Mouse (Mus musculus) lung, postnatal 4 days (tissue): ENCODE results near the gene Ccng2.

Source experiments
- DNase-seq, 2 experiments: peaks; one replicate each; pipeline ENCODE4 v3.0.0; 2021

Ccng2 gene

DNA sequence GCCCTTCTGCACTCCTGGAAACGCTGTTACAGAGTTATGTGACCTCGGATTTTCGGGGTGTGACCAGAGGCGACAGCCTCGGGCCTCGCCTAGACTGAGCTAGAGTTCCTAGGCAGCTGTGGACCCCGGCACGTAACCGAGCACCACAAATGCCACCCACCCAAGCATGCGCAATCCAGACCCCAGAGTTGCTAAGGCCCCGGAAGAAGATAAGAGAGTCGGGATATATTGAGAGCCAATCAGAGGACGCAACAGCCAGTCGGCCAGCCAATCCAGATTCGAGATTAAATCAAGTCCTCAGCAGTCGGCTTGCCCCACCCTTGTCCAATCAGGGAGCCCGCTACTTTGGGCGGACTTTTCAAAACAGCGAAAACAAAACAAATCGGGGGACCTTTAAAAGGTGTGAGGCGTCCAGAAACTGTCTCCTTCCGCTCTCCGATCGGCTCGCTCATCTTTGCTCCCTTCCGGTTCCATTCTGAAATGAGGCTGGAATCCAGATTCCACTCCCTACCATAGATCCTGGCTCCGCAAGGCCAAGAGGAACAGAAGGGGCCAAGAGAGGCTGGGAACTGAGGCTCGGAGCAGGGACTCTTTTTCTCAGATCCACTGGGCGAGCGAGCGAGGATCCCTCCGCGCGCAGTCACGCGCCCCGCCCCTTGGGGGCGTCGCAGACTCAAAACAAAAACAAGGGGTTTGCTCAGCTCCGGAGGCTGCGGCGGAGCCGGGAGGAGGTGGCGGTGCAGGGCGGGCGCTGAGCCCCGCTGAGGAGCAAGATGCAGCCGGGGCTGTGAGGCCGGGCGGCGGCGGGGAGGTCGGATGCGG is at the start of gene Ccng2:
Gene Ccng2, plus strand, starts transcription at position 375 of the 822 bp plus-strand sequence.
- DNase-seq: peak; percentile 97 to 98

- DNase-seq: no peak
Observed at GRCm38 (mm10) chr5:93218375-93218774, 48.7 kb upstream of the Ccng2 start.

GRCm38 (mm10) chr5:93221661-93222060 is 45.4 kb upstream of the Ccng2 start:
- DNase-seq: peak; percentile 40 to 53

DNA sequence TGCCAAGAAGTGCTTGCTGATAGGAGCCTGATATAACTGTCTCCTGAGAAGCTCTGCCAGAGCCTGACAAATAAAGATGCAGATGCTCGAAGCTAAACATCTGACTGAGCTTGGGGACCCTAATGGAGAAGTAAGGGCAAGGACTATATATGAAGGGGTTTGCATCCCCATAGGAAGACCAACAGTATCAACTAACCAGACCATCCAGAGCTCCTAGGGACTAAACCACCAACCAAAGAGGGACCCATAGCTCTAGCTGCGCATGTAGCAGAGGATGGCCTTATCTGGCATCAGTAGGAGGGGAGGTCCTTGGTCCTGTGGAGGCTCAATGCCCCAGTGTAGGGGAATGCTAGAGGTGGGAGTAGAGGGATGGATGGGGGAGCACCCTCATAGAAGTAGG is 42.5 kb upstream of the Ccng2 start:
- DNase-seq: no peak

- no peak for DNase-seq
Observed at GRCm38 (mm10) chr5:93227157-93227556, 39.9 kb upstream of the Ccng2 start.

GRCm38 (mm10) chr5:93229527-93229926 is 37.5 kb upstream of the Ccng2 start:
- no peak for DNase-seq

GRCm38 (mm10) chr5:93231721-93232120 is 35.3 kb upstream of the Ccng2 start:
- DNase-seq: no peak

DNA sequence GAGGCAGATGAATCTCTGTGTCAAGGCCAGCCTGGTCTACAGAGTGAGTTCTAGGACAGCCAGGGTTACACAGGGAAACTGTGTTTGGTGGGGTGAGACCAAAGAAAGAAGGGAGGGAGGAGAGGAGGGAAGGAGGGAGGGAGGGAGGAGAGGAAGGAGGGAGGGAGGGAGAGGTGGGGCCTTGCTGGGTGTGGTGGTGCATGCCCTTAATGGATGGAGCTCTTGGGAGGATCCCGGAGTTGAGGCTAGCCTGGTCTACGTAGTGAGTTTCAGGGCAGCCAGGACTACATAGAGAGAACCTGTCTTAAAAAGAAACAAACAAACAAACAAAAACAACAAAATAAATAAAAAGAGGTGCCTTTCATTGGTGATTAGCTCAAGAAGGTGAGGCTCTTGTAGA is 34.2 kb upstream of the Ccng2 start:
- DNase-seq: no peak

DNA sequence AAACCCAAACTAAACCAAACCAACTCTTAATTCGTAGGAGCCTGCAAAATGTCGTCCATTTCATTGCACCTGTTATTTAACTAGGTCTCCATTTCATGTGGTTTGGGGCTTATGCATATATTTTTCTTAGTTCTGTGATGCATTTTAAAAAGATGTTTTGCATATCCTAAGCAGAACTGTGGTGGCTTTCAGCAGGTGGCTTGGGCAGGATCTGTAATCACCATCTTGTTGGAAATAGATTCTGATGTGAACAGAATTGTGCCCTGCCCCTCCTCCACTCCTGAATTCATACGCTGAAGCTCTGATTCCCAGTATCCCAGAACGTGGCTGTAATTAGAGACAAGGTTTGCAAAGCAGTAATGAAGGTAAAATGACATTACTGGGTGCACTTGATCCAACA is 32.9 kb upstream of the Ccng2 start:
- no peak for DNase-seq

GRCm38 (mm10) chr5:93234605-93235004 is 32.5 kb upstream of the Ccng2 start:
- no peak for DNase-seq

DNA sequence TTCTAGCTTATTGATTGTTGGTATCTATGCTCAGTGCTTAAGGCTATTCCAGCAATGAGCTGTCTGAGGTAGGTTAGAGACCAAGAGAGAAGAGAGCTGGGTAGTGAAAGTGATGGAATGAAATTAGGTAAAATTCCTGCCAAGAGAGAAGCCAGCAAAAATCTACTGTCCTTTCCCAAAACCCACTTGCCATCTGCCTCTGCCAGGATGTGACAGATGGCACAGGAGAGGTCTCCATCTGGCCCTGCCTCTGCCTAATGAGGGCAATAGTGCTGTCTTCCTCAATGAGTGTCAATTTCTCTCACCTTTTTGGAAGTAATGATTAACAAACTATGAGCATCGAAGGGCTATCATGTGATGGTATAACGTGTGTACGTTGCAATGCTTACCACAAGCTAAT is 31.2 kb upstream of the Ccng2 start:
- no peak for DNase-seq

- DNase-seq: no peak
Observed at GRCm38 (mm10) chr5:93236541-93236940, 30.5 kb upstream of the Ccng2 start.

DNA sequence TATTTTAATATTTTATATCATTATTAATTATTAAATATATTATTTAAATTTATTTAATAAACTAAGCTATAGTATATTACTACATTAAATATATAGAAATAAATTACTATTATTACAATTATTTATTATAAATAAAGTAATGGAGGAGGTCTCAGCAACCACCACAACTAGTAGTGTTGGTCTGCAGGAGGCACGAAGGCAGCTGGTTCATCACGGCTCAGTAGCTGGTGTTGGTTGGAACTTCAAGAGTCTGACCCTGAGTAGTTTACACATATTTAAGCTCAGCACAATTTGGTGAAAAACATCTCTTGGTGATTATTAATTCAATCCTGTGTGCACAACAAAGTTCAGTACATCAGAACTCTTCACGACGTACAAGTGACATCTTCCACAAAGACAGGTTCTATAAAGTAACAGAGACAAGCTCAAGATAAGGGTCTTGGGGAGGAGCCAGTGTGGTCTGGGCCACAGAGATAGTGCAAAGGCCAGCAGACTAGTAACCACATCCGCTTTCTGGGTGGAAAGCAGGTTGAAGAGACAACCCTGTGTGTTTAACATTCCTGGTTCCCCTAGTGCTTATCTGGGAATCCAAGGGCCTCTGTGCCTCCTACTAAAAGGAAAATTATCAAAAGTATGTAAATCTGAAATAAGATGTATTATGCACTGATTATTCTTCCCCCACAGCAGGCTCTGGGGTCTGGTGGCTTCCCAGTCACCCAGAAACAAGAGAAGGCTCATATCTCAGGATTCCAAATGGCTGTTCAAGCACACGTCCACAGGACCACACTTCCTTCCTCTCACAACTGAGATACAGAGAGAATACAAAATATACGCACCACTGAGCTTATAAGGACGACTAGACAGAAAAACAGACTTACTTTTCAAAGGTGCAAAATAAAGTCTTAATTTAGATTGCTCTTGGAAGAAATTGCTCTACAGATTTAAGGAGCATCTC is 27.2 kb upstream of the Ccng2 start:
- DNase-seq: no peak

- no peak for DNase-seq
Observed at GRCm38 (mm10) chr5:93245280-93245679, 21.8 kb upstream of the Ccng2 start.

GRCm38 (mm10) chr5:93249940-93250578 is 17.0 kb upstream of the Ccng2 start:
- no peak for DNase-seq

DNA sequence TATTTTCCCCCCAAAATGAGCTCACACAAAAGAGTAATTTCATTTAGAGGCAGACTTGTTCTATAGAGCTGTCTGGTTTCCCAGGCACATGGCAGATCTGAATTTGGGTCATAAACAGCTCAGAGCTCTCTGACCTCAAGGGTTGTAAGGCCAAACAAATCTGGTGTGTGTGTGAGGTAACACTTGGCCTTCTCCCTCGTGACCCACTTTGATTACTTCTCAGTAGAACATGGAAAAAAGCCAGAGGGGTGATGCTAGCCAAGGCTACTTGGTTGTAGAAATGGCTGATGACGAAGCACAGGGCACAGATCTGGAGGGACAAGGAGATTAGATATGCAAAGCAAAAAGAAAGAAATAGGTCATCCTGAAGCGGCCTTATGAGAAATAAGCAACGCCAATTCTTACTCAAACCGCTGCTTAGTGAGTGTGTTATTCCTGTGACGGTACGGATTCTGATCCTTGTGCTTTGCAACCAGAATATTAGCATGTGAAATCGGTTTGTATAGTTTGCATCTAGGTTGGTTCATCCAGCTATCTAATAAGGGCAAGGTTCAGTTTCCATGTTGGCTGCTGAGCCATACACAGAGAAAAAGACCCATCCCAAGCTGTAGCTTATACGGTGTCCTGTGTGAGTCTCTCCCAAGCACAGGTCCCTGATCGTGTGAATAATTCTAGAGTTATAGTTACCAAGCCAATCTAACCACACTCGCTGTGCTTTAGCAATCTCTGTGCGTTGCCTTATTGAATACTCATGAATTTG is 15.9 kb upstream of the Ccng2 start:
- DNase-seq: peak in 1 of 2 experiments; percentile 25

GRCm38 (mm10) chr5:93255759-93256265 is 11.2 kb upstream of the Ccng2 start:
- DNase-seq: no peak

DNA sequence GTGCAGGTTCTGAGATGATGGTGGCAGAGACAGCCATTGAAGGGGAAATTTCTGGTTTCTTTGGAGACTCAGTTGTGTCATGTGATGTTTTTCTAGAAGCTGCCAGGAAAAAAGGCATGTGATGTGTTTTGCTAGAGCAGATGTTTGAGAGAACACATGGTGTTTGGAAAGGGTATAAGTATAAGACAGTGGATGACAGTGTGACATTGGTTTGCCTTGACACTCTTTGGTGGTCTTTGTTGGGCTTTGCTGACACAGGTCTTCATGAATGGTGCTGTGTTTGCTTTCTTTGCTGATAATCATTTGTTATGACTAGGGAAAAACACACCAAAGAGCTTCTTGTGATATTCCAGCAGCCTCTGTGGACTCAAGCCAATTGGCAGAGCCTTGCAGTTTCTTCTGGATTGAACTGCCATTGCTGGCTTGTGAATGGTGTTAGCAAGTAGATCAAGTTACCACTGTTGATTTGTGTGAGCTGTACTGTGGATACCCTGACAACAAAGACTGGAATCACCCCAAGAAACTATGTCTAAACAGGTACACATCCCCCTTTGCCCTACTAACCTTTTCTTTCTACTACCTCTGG is 10.1 kb upstream of the Ccng2 start:
- DNase-seq: no peak

GRCm38 (mm10) chr5:93259349-93259748 is 7.7 kb upstream of the Ccng2 start:
- DNase-seq: no peak

DNA sequence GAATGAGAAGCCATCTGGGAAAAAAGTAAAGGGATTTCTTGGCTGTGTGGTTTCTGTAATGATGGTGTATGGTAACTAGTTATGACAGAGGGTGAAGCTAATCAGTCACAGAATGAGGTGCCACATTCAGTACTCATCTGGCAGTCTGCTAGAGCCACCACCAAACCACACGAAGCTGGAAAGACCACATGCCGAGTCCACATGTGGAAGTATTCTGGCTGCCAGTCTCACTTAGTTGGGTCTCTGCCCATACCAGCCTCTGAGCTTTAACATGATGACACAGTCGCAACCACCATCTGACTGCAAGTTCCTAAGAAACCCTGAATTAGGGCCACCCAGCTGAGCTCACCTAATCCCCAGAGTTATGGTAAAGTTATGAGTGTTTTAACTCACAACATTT is 6.1 kb upstream of the Ccng2 start:
- no peak for DNase-seq

DNA sequence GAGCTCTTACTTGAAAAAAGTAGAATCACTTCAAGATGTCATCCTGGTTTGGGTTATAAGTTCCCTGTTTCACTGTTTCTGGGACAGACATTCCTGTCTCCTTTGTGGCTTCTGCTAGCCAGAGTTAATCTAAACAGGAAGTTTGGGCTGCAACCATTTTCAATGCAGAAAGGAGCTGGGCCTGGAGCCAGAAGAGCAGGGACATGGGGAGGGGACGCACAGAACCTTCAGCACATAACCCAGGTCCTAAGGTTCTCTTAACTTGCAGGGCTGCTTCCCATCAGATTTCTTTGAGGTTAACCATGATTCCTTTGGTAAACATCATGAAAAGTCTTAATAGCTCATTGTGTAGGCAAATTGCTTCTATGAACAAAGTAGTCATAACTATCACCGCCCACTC is 4.3 kb upstream of the Ccng2 start:
- peak; percentile 66 to 68 for DNase-seq
